Mouse (Mus musculus): ENCODE data around the gene Six5. TPM values are rescaled to one million over a fixed set of nuclear protein-coding genes. Genes with fewer than 3 reads are reported as not detected.

The Six5 gene
- total and polyA plus RNA-seq, 3 experiments: 3.0 to 7.7 TPM; not detected in 1

- no peak overlapping the region for H3K9ac ChIP-seq (ENCODE audit: control insufficient read depth, low read depth, low read length, poor library complexity, severe bottlenecking)
- H3K36me3 ChIP-seq (ENCODE audit: control insufficient read depth in 1 of 2, insufficient read depth in 2 of 2, low read length in 2 of 2): no peaks in the 10 kb centered on the region
- no peak overlapping the region for H3K27ac ChIP-seq (ENCODE audit: control insufficient read depth, low read depth, low read length)
- no peaks in the 10 kb centered on the region for H3K79me2 ChIP-seq (ENCODE audit: control insufficient read depth, insufficient read depth, low read length, poor library complexity)
- DNase-seq (ENCODE audit: low read depth, low spot score): no peak
- no peaks in the 10 kb centered on the region for H3K4me1 ChIP-seq (ENCODE audit: control insufficient read depth in 1 of 2, insufficient read depth in 2 of 2, low read length in 2 of 2)
- no peak for TF ChIP-seq USF1 (IDR thresholded peaks at IDR 0.05; ENCODE audit: low read depth, low read length)
- H3K4me3 ChIP-seq (ENCODE audit: control insufficient read depth in 1 of 2, insufficient read depth in 1 of 2, low read depth in 2 of 2, low read length in 2 of 2): no peak overlapping the region
- H3K27me3 ChIP-seq (ENCODE audit: control insufficient read depth in 1 of 2, insufficient read depth in 2 of 2, low read length in 2 of 2): no peaks in the 10 kb centered on the region
- no peaks in the 10 kb centered on the region for H3K9me3 ChIP-seq (replicated peaks; ENCODE audit: insufficient read depth, low read length)
These were observed 37.0 kb upstream of the Six5 start for GRCm38 (mm10) chr7:19057405-19057804.

- TF ChIP-seq E2F4 (IDR thresholded peaks at IDR 0.05; ENCODE audit: borderline replicate concordance, low read depth, low read length): no peak
- no peak for TF ChIP-seq MAX (IDR thresholded peaks at IDR 0.05; ENCODE audit: low read length)
- no peak for TF ChIP-seq ZC3H11A (IDR thresholded peaks at IDR 0.05; ENCODE audit: low read depth, low read length)
- no peak for TF ChIP-seq MYB (IDR thresholded peaks at IDR 0.05; ENCODE audit: low read depth, low read length)
- TF ChIP-seq ZMIZ1 (IDR thresholded peaks at IDR 0.05; ENCODE audit: low read depth, low read length): no peak
- TF ChIP-seq ZKSCAN1 (IDR thresholded peaks at IDR 0.05; ENCODE audit: low read depth, low read length): no peak
- Histone ChIP-seq H3K36me3 (ENCODE audit: control insufficient read depth in 1 of 2, insufficient read depth in 2 of 2, low read length in 2 of 2) (no peaks in the 10 kb centered on the region), H3K4me1 (ENCODE audit: control insufficient read depth in 1 of 2, insufficient read depth in 2 of 2, low read length in 2 of 2) (no peaks in the 10 kb centered on the region), H3K9ac (ENCODE audit: control insufficient read depth, low read depth, low read length, poor library complexity, severe bottlenecking) (no peak overlapping the region), H3K4me3 (ENCODE audit: control insufficient read depth in 1 of 2, insufficient read depth in 1 of 2, low read depth in 2 of 2, low read length in 2 of 2) (no peak overlapping the region), H3K9me3 (replicated peaks; ENCODE audit: insufficient read depth, low read length) (no peaks in the 10 kb centered on the region), H3K79me2 (ENCODE audit: control insufficient read depth, insufficient read depth, low read length, poor library complexity) (no peaks in the 10 kb centered on the region), H3K27ac (ENCODE audit: control insufficient read depth, low read depth, low read length) (no peak overlapping the region), H3K27me3 (ENCODE audit: control insufficient read depth in 1 of 2, insufficient read depth in 2 of 2, low read length in 2 of 2) (no peaks in the 10 kb centered on the region)
- no peak for DNase-seq (ENCODE audit: low read depth, low spot score)
These were observed 28.5 kb upstream of the Six5 start for GRCm38 (mm10) chr7:19065896-19066295.

GRCm38 (mm10) chr7:19067063-19067462, 27.3 kb upstream of the Six5 start:
- H3K9ac ChIP-seq (ENCODE audit: control insufficient read depth, low read depth, low read length, poor library complexity, severe bottlenecking): no peak overlapping the region
- H3K36me3 ChIP-seq (ENCODE audit: control insufficient read depth in 1 of 2, insufficient read depth in 2 of 2, low read length in 2 of 2): no peaks in the 10 kb centered on the region
- no peaks in the 10 kb centered on the region for H3K4me1 ChIP-seq (ENCODE audit: control insufficient read depth in 1 of 2, insufficient read depth in 2 of 2, low read length in 2 of 2)
- H3K79me2 ChIP-seq (ENCODE audit: control insufficient read depth, insufficient read depth, low read length, poor library complexity): no peaks in the 10 kb centered on the region
- no peak overlapping the region for H3K27ac ChIP-seq (ENCODE audit: control insufficient read depth, low read depth, low read length)
- no peaks in the 10 kb centered on the region for H3K9me3 ChIP-seq (replicated peaks; ENCODE audit: insufficient read depth, low read length)
- TF ChIP-seq ZNF384 (IDR thresholded peaks at IDR 0.05; ENCODE audit: low read depth, low read length) (no peak), NRF1 (IDR thresholded peaks at IDR 0.05; ENCODE audit: insufficient read depth, low read depth, low read length, poor library complexity, severe bottlenecking) (no peak), RCOR1 (IDR thresholded peaks at IDR 0.05; ENCODE audit: low read depth, low read length) (no peak), UBTF (IDR thresholded peaks at IDR 0.05; ENCODE audit: borderline replicate concordance, insufficient read depth, low read depth, low read length) (no peak), EP300 (IDR thresholded peaks at IDR 0.05; ENCODE audit: low read depth in 1 of 2, low read length in 2 of 2) (no peak), GABPA (IDR thresholded peaks at IDR 0.05; ENCODE audit: low read depth, low read length) (no peak), GATA1 (IDR thresholded peaks at IDR 0.05; ENCODE audit: low read depth, low read length) (no peak), POLR2AphosphoS2 (IDR thresholded peaks at IDR 0.05; ENCODE audit: low read length) (no peak), POLR2AphosphoS5 (IDR thresholded peaks at IDR 0.05; ENCODE audit: borderline replicate concordance, low read depth, low read length) (no peak), TAL1 (IDR thresholded peaks at IDR 0.05; ENCODE audit: low read length) (no peak), POLR2A (IDR thresholded peaks at IDR 0.05; ENCODE audit: control insufficient read depth in 1 of 2, insufficient read depth in 1 of 2, low read depth in 1 of 2, low read length in 2 of 2, poor library complexity in 1 of 2) (no peak), ELF1 (IDR thresholded peaks at IDR 0.05; ENCODE audit: low read depth, low read length) (no peak), NELFE (IDR thresholded peaks at IDR 0.05; ENCODE audit: low read depth, low read length) (no peak), ZMIZ1 (IDR thresholded peaks at IDR 0.05; ENCODE audit: low read depth, low read length) (no peak), SIN3A (IDR thresholded peaks at IDR 0.05; ENCODE audit: low read length) (no peak), E2F4 (IDR thresholded peaks at IDR 0.05; ENCODE audit: borderline replicate concordance, low read depth, low read length) (no peak), USF1 (IDR thresholded peaks at IDR 0.05; ENCODE audit: low read depth, low read length) (no peak), MXI1 (IDR thresholded peaks at IDR 0.05; ENCODE audit: low read depth, low read length) (no peak), ZKSCAN1 (IDR thresholded peaks at IDR 0.05; ENCODE audit: low read depth, low read length) (no peak), MYC (IDR thresholded peaks at IDR 0.05; ENCODE audit: low read depth, low read length) (no peak)
- H3K27me3 ChIP-seq (ENCODE audit: control insufficient read depth in 1 of 2, insufficient read depth in 2 of 2, low read length in 2 of 2): no peaks in the 10 kb centered on the region
- no peak for DNase-seq (ENCODE audit: low read depth, low spot score)
- H3K4me3 ChIP-seq (ENCODE audit: control insufficient read depth in 1 of 2, insufficient read depth in 1 of 2, low read depth in 2 of 2, low read length in 2 of 2): no peak overlapping the region
